Mouse (Mus musculus) olfactory bulb, adult 2 months (tissue): ENCODE results near the gene Tmem270. TPM values are rescaled to one million over a fixed set of nuclear protein-coding genes. Genes with fewer than 3 reads are reported as not detected.

Experiments
- H3K27ac ChIP-seq: fragments of 200-500 bp; 2 replicates; pipeline ENCODE4 v1.5.1; 2012; ENCODE audit warnings: low read depth, low read length; ENCODE audit not compliant: insufficient read depth
- H3K4me1 ChIP-seq: fragments of 200-500 bp; 2 replicates; pipeline ENCODE4 v1.6.1; 2012; ENCODE audit warnings: low read length; ENCODE audit not compliant: control insufficient read depth, insufficient read depth
- H3K4me3 ChIP-seq: fragments of 200-500 bp; 2 replicates; pipeline ENCODE4 v1.5.1; 2012; ENCODE audit warnings: mild to moderate bottlenecking, low read depth, low read length, moderate library complexity; ENCODE audit not compliant: insufficient read depth
- CTCF ChIP-seq: fragments of 200-500 bp; IDR thresholded peaks from 2 replicates; pipeline ENCODE4 v1.5.1; 2012; ENCODE audit warnings: low read depth, mild to moderate bottlenecking, low read length, moderate library complexity; ENCODE audit not compliant: insufficient read depth
- POLR2A ChIP-seq: fragments of 200-500 bp; IDR thresholded peaks from 2 replicates; pipeline ENCODE4 v1.6.1; 2012; ENCODE audit warnings: mild to moderate bottlenecking, low read depth, low read length, moderate library complexity; ENCODE audit not compliant: insufficient read depth
- WGBS: fragments of 180-500 bp; shearing (Covaris S2); methylation state at CpG from one replicate; pipeline ENCODE4 v1.1.7; 2018; 5-methylcytosine and 5-hydroxymethylcytosine counted together
- polyA plus RNA-seq: library from polyadenylated mRNA; stranded (reverse); fragments of >200 nt; gene quantifications from 2 replicates; pipeline ENCODE4 v1.2.4, GENCODE M21; 2012; ENCODE audit warnings: low replicate concordance; ENCODE audit not compliant: missing spikeins, insufficient read depth, insufficient read length

Tmem270 gene
- polyA plus RNA-seq, 1 experiment = not detected

DNA sequence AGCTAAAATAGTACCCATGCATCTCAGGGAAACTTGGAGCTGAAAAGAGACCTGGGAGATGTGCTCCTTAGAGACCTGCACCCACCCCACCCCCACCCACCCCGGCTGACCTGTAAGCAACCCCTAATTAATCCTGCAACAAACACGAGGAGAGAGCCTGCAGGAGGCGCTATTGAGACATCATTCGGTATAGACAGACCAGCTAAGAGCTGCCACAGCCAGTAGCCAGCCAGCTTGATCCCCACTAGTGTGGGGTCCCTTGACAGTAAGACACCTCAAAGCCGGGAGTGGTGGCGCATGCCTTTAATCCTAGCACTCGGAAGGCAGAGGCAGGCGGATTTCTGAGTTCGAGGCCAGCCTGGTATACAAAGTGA lies 26.4 kb upstream of the Tmem270 start:
- peak overlapping the region; percentile 56; the same call in 1 of the 2 replicates for H3K4me3 ChIP-seq
- 0 out of 2 replicates have a peak, but pooled peaks cover 6% of the 10 kb centered on the region for H3K4me1 ChIP-seq
- no peak overlapping the region for H3K27ac ChIP-seq
- TF ChIP-seq CTCF = no peak
- TF ChIP-seq POLR2A = no peak
- WGBS = 45% methylated on average over 9 of the region's 9 CpGs

DNA sequence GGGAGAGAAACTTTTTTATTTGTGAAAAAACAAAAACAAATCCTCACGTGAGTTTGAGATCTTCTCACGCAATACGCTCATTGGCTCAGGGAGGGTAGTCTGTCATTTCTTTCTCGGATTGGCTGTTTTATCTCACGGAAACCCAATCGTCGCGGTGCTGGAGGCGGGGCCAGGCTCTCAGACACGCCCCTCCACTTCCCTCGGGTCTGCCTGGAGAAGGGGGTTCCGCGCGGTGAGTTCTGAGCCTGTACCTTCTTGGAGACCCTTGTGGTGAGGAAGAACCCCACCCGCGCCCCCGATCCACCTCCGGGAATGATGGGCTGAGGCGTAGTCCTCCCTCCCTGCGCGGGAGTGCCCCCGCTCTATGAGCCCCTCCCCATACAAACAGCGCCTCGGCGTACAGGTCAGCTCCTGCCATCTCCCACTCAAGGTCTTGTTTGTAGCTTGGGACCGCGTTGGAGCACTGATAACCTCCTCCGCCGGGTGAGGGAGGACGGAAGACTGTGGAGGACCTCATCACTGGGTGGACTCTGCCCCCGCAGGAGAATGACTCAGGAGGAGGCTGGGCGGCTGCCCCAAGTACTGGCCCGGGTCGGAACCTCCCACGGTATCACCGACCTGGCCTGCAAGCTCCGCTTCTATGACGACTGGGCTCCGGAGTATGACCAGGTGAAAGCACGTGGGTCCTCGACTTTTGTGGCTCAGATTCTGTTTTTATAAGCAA lies 25.8 kb upstream of the Tmem270 start, which contains the start of gene Mettl27:
Gene Mettl27 (plus strand): TSS at position 190 of the 724 bp plus-strand sequence.
- under 1% methylated on average over 41 of the region's 41 CpGs for WGBS
- TF ChIP-seq POLR2A (no peak), CTCF (no peak)
- Histone ChIP-seq H3K4me1 (0 out of 2 replicates have a peak, but pooled peaks cover 6% of the 10 kb centered on the region), H3K4me3 (peak within 1 kb of the TSS; percentile 56), H3K27ac (no peak within 1 kb of the TSS)

DNA sequence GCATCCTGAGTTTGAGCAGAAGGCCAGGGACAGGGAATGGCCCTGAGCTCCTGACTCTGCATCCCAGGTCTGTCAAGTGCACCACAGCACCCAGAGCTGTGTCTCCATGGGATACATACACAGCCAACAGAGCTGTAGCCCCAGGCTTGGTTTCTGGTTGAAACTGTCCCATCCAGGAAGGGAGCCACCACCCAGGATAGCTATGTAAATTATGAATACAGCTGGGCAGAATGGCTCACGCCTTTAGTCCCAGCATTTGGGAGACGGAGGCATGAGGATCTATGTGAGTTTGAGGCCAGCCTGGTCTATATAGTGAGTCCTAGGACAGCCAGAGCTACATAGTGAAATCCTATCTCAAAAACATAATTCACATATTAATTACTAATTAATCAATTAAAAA lies 23.5 kb upstream of the Tmem270 start:
- TF ChIP-seq POLR2A (no peak), CTCF (no peak)
- H3K4me3 ChIP-seq = no peak overlapping the region
- H3K4me1 ChIP-seq = 0 out of 2 replicates have a peak, but pooled peaks cover 6% of the 10 kb centered on the region
- 95% methylated on average over 2 of the region's 2 CpGs for WGBS
- H3K27ac ChIP-seq = no peak overlapping the region

DNA sequence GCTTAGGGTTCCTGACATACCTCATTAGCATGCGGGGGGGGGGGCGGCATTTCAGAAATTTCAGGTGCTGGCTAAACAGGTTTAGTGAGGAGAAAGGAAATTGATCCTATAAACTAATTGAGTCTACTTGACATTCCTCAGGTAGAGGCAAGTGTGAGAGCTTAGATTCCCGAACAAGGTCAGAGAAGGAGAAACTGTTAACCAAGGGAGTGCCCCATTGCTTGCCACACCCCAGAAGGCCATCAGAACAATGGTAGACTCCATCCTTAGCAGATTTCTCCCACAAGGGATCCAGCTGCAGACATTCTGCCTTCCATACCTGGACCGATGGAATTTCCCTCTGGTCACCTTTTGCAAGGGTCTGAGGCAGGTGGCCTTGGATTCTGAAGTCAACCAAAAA lies 20.2 kb upstream of the Tmem270 start:
- no peak for TF ChIP-seq CTCF
- TF ChIP-seq POLR2A = no peak
- Histone ChIP-seq H3K4me3 (no peak overlapping the region), H3K27ac (no peak overlapping the region), H3K4me1 (no peaks in the 10 kb centered on the region)
- 75% methylated on average over 4 of the region's 4 CpGs for WGBS

DNA sequence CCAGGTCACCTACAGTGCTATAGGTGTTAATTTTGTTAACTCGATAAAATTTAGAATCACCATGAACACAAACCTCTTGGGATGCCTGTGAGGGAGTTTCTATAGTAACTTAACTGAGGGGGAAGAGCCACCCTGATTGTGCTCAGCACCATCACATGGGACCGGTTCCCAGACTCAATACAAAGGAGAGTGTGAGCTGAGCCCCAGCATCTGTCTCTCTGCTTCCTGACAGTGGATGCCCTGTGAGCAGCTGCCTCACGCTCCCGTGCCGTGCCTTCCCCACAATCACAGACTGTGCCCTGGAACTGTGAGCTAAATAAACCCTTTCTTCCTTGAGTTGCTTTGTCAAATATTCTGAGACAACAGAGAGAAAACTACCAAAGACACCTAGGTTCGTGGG lies 16.6 kb upstream of the Tmem270 start:
- no peak overlapping the region for H3K27ac ChIP-seq
- TF ChIP-seq POLR2A (no peak), CTCF (no peak)
- 41% methylated on average over 6 of the region's 6 CpGs for WGBS

GRCm38 (mm10) chr5:134921106-134921505 lies 14.6 kb upstream of the Tmem270 start:
- H3K4me1 ChIP-seq = no peaks in the 10 kb centered on the region
- no peak overlapping the region for H3K27ac ChIP-seq
- TF ChIP-seq POLR2A = no peak
- no peak for TF ChIP-seq CTCF
- no peak overlapping the region for H3K4me3 ChIP-seq
- 94% methylated on average over 8 of the region's 8 CpGs for WGBS

More for the DNA sequence above, 16.6 kb upstream of the Tmem270 start:
- no peak overlapping the region for H3K4me3 ChIP-seq
- H3K4me1 ChIP-seq = no peaks in the 10 kb centered on the region

DNA sequence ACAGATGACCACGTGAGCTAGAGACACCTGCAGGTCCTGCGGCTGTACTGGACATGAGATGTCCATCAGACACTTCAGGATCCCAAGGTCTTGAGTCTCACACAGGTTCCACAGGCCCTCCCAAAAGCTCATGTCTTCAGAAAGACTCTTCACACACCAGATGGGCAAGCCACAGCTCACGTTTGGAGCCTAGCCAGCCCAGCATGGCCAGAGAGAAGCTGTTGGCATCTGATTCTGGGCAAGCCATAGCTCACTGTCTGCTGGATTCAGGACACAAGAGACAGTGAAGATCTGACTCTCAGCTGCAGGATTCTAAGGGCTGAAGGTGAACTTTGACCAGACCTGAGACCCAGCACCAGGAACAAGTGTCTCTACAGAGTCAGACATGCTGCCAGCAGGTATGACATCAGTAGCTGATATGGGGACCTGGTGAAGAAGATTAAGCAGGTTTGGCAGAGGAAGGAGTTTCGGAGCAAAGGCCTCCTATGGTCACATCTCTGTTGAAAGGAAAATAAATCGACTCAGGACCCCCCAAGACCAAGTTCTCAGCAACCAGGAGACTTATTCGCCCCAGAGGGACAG lies 13.7 kb upstream of the Tmem270 start:
- Histone ChIP-seq H3K27ac (no peak overlapping the region), H3K4me1 (no peaks in the 10 kb centered on the region), H3K4me3 (no peak overlapping the region)
- 72% methylated on average over 6 of the region's 6 CpGs for WGBS
- TF ChIP-seq CTCF = no peak
- no peak for TF ChIP-seq POLR2A

- 93% methylated on average over 3 of the region's 3 CpGs for WGBS
- TF ChIP-seq CTCF (no peak), POLR2A (no peak)
- Histone ChIP-seq H3K4me3 (no peak overlapping the region), H3K4me1 (no peaks in the 10 kb centered on the region), H3K27ac (no peak overlapping the region)
Measured at GRCm38 (mm10) chr5:134919097-134919496, 12.6 kb upstream of the Tmem270 start.

- no peak overlapping the region for H3K27ac ChIP-seq
Measured at GRCm38 (mm10) chr5:134918071-134918832, 11.7 kb upstream of the Tmem270 start.

More at GRCm38 (mm10) chr5:134918071-134918832, 11.7 kb upstream of the Tmem270 start:
- 47% methylated on average over 16 of the region's 16 CpGs for WGBS
- TF ChIP-seq POLR2A (no peak), CTCF (no peak; the same call in 1 of the 2 replicates)
- no peaks in the 10 kb centered on the region for H3K4me1 ChIP-seq
- H3K4me3 ChIP-seq = no peak overlapping the region
